Mouse (Mus musculus): ENCODE measurements around the gene Pi4kb. TPM values are rescaled to one million over a fixed set of nuclear protein-coding genes. Genes with fewer than 3 reads are reported as not detected.

The Pi4kb gene
- polyA plus RNA-seq, 1 experiment from 2014 or later: 20.3 TPM

DNA sequence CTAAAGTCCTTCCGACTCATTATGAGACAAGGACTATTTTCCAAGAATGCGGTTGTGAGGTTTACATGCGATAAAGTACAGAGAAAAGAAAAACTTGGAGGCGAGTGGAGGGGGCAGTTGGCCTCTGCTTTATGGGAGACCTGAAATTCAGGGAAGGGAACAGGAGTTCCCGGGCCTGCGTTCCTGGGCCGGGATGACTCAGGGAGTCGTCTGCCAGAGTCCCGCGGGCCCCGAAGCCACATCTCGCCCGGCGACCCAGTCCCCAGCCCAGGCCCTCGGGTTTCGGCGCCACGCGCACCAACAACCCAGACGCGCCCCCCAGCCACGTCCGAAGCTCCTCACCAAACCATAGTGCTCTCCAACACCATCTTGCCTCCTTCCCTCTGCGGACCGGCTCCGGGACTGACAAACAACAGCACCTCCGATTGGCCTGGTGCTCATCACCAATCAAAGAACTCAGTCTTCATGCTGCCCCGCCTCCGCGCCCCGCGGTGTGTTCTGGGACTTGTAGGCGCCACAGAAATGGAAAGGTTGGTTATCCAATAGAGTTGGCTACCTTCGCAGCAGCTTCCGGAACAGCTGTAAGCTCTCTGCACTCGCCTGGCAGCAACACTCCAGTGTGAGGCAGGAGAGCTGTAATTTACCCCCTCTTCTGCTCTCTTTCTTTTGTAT is 67.8 kb downstream of the Pi4kb start, which contains the start of gene Psmd4:
Psmd4 (minus strand) TSS at position 449 of the 672 bp plus-strand sequence.
- H3K4me2 ChIP-seq: peak within 1 kb of the TSS; percentile 73
- under 1% methylated on average over 36 of the region's 36 CpGs for WGBS
- H3K4me1 ChIP-seq (replicated peaks): peaks cover 7% of the 10 kb centered on the region
- ATAC-seq (ENCODE audit: insufficient number of reproducible peaks, low FRiP score): peak; percentile 98
- H3K9ac ChIP-seq: peak within 1 kb of the TSS; percentile 85
- peak within 1 kb of the TSS; percentile 82 for H3K4me3 ChIP-seq
- H3K27ac ChIP-seq (ENCODE audit: poor library complexity, severe bottlenecking): peak within 1 kb of the TSS; percentile 70
- no peaks in the 10 kb centered on the region for H3K9me3 ChIP-seq (replicated peaks)
- H3K27me3 ChIP-seq (replicated peaks): no peaks in the 10 kb centered on the region
- peaks cover 12% of the 10 kb centered on the region; the same call in 1 of the 2 replicates for H3K36me3 ChIP-seq

DNA sequence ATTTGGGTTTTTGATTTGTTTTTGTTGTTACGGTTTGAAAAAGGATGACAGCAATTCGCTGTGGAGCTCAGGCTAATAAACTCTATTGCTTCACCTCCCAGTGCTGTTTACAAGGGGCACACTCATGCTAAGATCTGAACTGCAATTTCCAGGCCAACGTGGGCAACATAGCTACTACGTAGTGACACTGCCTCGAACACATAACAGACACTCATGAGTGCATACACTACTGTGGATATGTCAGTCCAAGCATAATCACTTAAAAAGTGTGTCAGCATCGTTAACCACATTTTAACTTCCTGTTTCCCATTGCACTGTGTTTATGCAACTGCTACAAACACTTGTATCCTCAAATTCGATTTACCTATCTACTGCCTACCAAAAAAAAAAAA is 68.3 kb downstream of the Pi4kb start:
- WGBS: 26% methylated on average over 7 of the region's 7 CpGs
- ATAC-seq (ENCODE audit: insufficient number of reproducible peaks, low FRiP score): peak; percentile 14; the same call in 1 of the 2 replicates
- peak overlapping the region; percentile 64 for H3K4me2 ChIP-seq
- H3K9ac ChIP-seq: peak overlapping the region; percentile 38; the same call in 1 of the 2 replicates
- H3K4me3 ChIP-seq: peak overlapping the region; percentile 82
- peaks cover 7% of the 10 kb centered on the region for H3K4me1 ChIP-seq (replicated peaks)
- no peaks in the 10 kb centered on the region for H3K9me3 ChIP-seq (replicated peaks)
- peaks cover 10% of the 10 kb centered on the region; the same call in 1 of the 2 replicates for H3K36me3 ChIP-seq
- peak overlapping the region; percentile 64; the same call in 1 of the 2 replicates for H3K27ac ChIP-seq (ENCODE audit: poor library complexity, severe bottlenecking)
- no peaks in the 10 kb centered on the region for H3K27me3 ChIP-seq (replicated peaks)

DNA sequence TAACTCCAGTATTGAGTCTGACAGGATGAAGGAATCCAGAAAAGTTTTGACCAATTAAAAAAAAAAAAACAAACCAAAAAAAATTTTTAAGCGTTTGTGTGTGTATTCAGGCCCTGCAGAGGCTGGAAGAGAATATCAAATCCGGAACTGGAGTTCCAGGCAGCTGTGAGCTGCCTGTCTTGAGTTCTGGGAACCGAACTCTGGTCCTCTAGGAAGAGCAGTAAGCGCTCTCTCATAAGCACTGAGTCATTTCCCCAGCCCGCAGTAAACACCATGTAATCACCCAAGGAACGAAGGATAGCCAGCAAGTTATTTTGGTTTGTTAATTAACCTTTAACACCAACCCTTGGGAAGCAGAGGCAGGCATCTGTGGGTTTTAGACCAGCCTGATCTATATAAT is 68.7 kb downstream of the Pi4kb start:
- 74% methylated on average over 6 of the region's 6 CpGs for WGBS
- Histone ChIP-seq H3K27ac (ENCODE audit: poor library complexity, severe bottlenecking) (no peak overlapping the region), H3K4me2 (no peak overlapping the region), H3K4me1 (replicated peaks) (peaks cover 8% of the 10 kb centered on the region), H3K36me3 (peaks cover 5% of the 10 kb centered on the region; the same call in 1 of the 2 replicates), H3K27me3 (replicated peaks) (no peaks in the 10 kb centered on the region), H3K9ac (no peak overlapping the region), H3K4me3 (no peak overlapping the region), H3K9me3 (replicated peaks) (no peaks in the 10 kb centered on the region)
- no peak for ATAC-seq (ENCODE audit: insufficient number of reproducible peaks, low FRiP score)

DNA sequence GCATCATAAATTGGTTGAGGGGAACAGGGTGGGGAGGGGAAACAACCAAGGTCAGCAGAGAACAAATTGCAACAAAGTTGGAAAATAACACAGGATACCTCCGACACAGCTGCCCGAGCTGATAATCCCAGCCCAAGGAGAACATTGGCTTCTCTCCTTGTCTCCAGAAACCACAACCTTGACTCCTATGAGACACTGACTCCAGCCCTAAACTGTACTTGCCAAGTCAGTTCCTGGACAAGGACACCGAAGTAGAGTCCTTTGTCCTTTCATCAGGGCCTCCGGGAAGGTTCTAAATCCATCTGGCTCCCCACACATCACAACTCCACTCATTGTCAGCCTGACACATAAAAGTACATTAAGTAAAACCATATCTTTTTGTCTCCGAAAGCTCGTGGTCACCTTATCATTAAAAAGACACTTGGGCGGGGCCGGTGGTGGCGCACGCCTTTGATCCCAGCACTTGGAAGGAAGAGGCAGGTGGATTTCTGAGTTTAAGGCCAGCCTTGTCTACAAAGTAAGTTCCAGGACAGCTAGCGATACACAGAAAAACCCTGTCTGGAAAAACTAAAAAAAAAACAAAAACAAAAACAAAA is 72.0 kb downstream of the Pi4kb start:
- Histone ChIP-seq H3K27me3 (replicated peaks) (no peaks in the 10 kb centered on the region), H3K36me3 (no peaks in the 10 kb centered on the region), H3K4me1 (replicated peaks) (peaks cover 5% of the 10 kb centered on the region), H3K9me3 (replicated peaks) (no peaks in the 10 kb centered on the region), H3K4me3 (no peak overlapping the region), H3K4me2 (no peak overlapping the region), H3K27ac (ENCODE audit: poor library complexity, severe bottlenecking) (no peak overlapping the region), H3K9ac (no peak overlapping the region)
- 70% methylated on average over 11 of the region's 11 CpGs for WGBS
- no peak for ATAC-seq (ENCODE audit: insufficient number of reproducible peaks, low FRiP score)

DNA sequence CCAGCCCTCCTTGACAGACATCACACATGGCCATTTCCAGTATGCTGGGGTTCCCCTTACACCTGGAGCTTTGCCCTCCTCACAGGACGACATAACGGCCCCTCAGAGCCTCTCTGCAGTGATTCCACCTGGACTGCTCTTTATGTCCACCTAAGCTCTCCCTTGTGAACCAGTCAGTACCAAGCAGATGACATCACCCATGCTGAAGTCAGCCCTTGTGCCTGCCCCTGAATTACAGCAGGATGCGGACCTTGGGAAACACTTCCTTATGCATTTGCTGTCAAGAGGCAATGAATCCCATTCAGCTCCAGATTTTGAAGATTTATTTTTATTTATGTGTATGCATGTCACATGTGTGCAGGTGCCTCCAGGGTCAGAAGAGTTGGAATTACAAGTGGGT is 73.4 kb downstream of the Pi4kb start:
- no peak overlapping the region for H3K27ac ChIP-seq (ENCODE audit: poor library complexity, severe bottlenecking)
- 72% methylated on average over 3 of the region's 3 CpGs for WGBS
- no peaks in the 10 kb centered on the region for H3K27me3 ChIP-seq (replicated peaks)
- H3K4me2 ChIP-seq: no peak overlapping the region
- 0 out of 2 replicates have a peak, but pooled peaks cover 3% of the 10 kb centered on the region for H3K4me1 ChIP-seq (replicated peaks)
- no peak for ATAC-seq (ENCODE audit: insufficient number of reproducible peaks, low FRiP score)
- H3K9me3 ChIP-seq (replicated peaks): no peaks in the 10 kb centered on the region
- no peaks in the 10 kb centered on the region for H3K36me3 ChIP-seq
- no peak overlapping the region for H3K9ac ChIP-seq
- H3K4me3 ChIP-seq: no peak overlapping the region

DNA sequence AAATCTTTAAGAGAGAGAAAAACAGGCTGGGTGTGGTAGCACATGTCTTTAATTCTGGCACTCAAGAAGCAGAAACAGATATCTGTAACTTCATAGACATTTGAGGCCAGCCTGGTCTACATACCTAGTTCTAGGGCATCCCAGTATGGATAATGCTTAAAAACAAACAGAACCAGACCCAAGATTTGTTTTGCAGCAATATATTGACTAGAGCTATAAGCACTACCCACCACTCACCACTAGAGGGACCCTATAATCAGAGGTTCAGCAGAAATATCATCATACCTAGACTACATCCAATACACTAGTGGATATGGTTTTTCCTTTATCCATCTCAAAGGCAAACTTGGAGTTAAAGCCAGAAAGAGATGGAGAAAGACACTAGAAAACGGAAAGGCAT is 78.4 kb downstream of the Pi4kb start:
- Histone ChIP-seq H3K9ac (no peak overlapping the region), H3K36me3 (peaks cover 6% of the 10 kb centered on the region), H3K9me3 (replicated peaks) (no peaks in the 10 kb centered on the region), H3K4me1 (replicated peaks) (peaks cover 29% of the 10 kb centered on the region), H3K27me3 (replicated peaks) (no peaks in the 10 kb centered on the region), H3K27ac (ENCODE audit: poor library complexity, severe bottlenecking) (no peak overlapping the region), H3K4me3 (no peak overlapping the region), H3K4me2 (no peak overlapping the region)
- 38% methylated on average over 1 of the region's 1 CpGs for whole genome bisulfite sequencing
- no peak for ATAC-seq (ENCODE audit: insufficient number of reproducible peaks, low FRiP score)

DNA sequence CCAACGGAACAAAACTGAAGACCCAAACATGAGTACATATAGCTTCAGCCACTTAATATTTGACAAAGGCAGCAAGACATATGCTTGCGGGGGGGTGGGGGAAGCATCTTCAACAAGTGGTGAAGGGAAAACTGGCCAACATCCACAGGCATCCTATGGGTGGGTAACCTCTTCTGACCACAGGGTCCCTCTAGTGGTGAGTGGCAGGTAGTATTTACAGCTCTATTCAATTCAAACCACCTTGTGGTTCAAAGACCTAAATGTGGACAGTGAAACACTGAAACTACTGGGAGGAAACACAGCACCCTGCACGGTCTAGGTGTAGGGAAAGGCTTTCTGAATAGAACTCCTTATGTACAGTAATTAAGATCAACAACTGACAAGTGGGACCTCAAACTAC is 79.2 kb downstream of the Pi4kb start:
- ATAC-seq (ENCODE audit: insufficient number of reproducible peaks, low FRiP score): no peak

DNA sequence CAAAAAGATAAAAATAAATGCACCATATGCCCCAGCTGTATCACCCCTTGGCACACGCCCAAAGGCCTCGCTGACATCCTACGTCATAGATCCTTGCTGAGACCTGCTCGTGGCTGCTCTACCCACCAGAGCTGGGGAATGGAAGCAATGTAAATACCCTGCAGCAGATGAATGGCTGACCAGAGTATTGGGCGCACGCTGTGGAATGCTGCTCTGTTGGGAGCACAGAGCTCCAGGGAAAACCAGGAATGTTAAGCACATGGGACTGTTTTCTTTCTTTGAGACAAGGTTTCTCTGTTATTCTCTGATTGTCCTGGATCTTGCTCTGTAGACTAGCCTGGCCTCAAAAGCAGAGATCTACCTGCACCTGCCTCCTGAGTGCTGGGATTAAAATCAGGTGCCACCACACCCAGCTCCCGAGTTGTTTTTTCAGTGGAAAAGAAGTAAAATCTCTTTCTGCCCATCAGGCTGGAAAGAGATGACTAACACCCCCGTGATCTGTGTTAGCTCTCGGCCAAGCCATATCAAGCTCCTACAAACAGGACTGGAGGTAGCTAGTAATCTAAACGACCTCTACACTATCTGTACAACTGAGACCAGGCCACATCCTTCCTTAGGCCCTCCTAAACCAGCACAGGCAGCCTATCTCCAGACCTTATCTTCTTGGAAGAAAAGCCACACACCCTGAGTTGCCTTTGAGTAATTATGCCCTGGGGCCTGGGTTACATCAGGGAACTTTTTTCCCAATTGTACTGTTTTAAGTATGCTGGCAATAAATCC is 80.1 kb downstream of the Pi4kb start:
- 5% methylated on average over 10 of the region's 10 CpGs for WGBS
- H3K9ac ChIP-seq: no peak overlapping the region
- no peaks in the 10 kb centered on the region for H3K9me3 ChIP-seq (replicated peaks)
- H3K27ac ChIP-seq (ENCODE audit: poor library complexity, severe bottlenecking): peak overlapping the region; percentile 91
- peak; percentile 75 for ATAC-seq (ENCODE audit: insufficient number of reproducible peaks, low FRiP score)
- peaks cover 22% of the 10 kb centered on the region for H3K36me3 ChIP-seq
- peak overlapping the region; percentile 20 for H3K4me2 ChIP-seq
- peaks cover 26% of the 10 kb centered on the region for H3K4me1 ChIP-seq (replicated peaks)
- no peak overlapping the region for H3K4me3 ChIP-seq
- no peaks in the 10 kb centered on the region for H3K27me3 ChIP-seq (replicated peaks)

More for the DNA sequence above, 79.2 kb downstream of the Pi4kb start:
- H3K4me2 ChIP-seq: no peak overlapping the region
- peak overlapping the region; percentile 77; the same call in 1 of the 2 replicates for H3K27ac ChIP-seq (ENCODE audit: poor library complexity, severe bottlenecking)
- no peak overlapping the region for H3K9ac ChIP-seq
- 38% methylated on average over 3 of the region's 3 CpGs for WGBS
- H3K4me1 ChIP-seq (replicated peaks): peaks cover 26% of the 10 kb centered on the region
- H3K27me3 ChIP-seq (replicated peaks): no peaks in the 10 kb centered on the region
- no peak overlapping the region for H3K4me3 ChIP-seq
- peaks cover 12% of the 10 kb centered on the region for H3K36me3 ChIP-seq
- no peaks in the 10 kb centered on the region for H3K9me3 ChIP-seq (replicated peaks)

DNA sequence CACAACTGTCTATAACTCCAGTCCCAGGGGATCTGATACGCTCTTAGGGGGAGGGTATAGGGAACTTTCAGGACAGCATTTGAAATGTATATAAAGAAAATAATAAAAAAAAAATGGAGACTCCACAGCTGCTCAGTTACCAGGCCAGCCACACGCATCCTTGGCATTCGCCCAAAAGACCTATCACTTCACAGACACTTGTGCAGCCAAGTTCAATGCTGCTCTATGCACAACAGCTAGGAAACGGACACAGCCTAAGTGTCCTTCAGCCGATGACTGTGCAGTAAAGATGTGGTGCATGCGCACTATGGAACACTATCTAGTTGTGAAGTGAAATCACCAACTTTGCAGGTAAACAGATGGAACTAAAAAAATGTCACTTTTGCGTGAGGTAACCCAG is 81.7 kb downstream of the Pi4kb start:
- H3K9ac ChIP-seq: no peak overlapping the region
- H3K4me2 ChIP-seq: no peak overlapping the region
- H3K9me3 ChIP-seq (replicated peaks): no peaks in the 10 kb centered on the region
- H3K27me3 ChIP-seq (replicated peaks): no peaks in the 10 kb centered on the region
- H3K27ac ChIP-seq (ENCODE audit: poor library complexity, severe bottlenecking): no peak overlapping the region; the same call in 1 of the 2 replicates
- no peak for ATAC-seq (ENCODE audit: insufficient number of reproducible peaks, low FRiP score)
- WGBS: 67% methylated on average over 7 of the region's 7 CpGs
- no peak overlapping the region for H3K4me3 ChIP-seq
- peaks cover 26% of the 10 kb centered on the region for H3K4me1 ChIP-seq (replicated peaks)
- peaks cover 38% of the 10 kb centered on the region for H3K36me3 ChIP-seq
